Mouse (Mus musculus): ENCODE measurements at regions not wholly inside any gene's neighbourhood (a gene's known extent, or its start where the extent isn't known, plus 50 kb on each side); places are given as distances from the start of the nearest gene placed in this dataset.

DNA sequence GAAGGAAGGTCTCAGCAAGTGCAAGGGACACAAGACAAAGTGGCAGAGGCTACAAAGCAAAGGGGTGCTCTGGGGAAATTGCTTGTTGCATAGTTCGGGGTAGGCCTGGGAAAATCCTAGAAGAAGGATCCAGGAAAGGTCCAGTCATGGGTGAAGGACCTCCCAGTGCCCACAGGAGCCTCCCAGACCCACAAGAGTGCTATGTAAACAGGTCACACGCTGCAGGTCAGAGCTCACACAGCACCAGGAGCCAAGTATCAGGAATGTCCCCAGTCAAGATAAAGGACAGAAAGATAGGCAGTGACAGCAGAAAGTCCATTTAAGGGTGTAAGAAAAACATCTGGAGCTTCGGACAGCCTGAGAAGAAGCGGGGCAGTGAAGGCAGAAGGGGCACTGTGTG, 103.6 kb upstream of the Smad3 start:
- no peak for TF ChIP-seq CTCF (IDR thresholded peaks at IDR 0.05; ENCODE audit: low read depth)
- TF ChIP-seq EP300 (IDR thresholded peaks at IDR 0.05; ENCODE audit: low read depth) = no peak
